Mouse (Mus musculus) thymus, postnatal 0 days (tissue): ENCODE measurements around the gene Ppp1r14b. TPM values are rescaled to one million over a fixed set of nuclear protein-coding genes. Genes with fewer than 3 reads are reported as not detected.

ENCODE experiments used
- DNase-seq: peaks from one replicate; pipeline ENCODE4 v3.0.0-alpha.2; 2015; ENCODE audit warnings: low spot score
- polyA plus RNA-seq: library from polyadenylated mRNA; unstranded; fragments of >200 nt; fragmentation: Nextera tagmentation; extraction: Ambion mirVana; gene quantifications from 2 replicates; pipeline ENCODE4 v1.2.1, GENCODE M21; 2015

The Ppp1r14b gene
- polyA plus RNA-seq, 1 experiment from 2014 or later, result 421 TPM

DNA sequence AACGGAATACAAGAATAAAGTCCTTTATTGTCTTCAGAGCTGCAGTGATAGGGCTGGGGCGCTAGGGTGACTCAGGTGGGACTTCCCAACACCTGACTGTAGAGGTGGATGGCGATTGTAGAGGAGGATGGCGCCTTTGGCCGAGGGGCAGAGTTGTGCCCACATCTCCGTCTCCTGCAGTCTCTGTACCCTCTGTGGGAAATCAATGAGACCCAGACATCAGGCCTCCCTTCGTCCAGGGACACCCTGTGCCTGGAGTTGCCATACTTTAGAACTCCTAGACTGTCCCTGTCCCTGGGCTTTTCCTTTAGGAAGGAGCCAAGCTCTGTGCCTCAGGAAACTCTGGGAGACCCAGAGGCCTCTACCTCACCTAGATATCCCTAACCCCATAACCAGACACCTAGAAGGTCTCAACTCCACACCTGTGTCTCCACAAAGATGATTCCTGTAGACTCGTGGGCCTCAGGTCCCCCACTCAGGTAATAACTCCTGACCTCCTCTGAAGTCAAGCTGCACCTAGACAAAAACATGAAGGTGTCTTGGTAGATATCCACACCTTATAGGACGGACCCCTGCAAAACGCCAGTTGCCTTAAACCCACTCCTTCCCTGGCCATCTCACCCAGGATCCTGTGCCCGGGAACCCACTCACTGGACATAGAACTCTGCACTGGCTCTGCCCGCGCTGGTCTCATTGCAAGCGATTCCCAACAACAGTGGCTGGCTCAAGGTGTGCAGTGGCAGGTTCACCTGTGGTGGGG, 18.4 kb downstream of the Ppp1r14b start:
- DNase-seq, result no peak

GRCm38 (mm10) chr19:6994002-6994401, 19.2 kb downstream of the Ppp1r14b start:
- no peak for DNase-seq

DNA sequence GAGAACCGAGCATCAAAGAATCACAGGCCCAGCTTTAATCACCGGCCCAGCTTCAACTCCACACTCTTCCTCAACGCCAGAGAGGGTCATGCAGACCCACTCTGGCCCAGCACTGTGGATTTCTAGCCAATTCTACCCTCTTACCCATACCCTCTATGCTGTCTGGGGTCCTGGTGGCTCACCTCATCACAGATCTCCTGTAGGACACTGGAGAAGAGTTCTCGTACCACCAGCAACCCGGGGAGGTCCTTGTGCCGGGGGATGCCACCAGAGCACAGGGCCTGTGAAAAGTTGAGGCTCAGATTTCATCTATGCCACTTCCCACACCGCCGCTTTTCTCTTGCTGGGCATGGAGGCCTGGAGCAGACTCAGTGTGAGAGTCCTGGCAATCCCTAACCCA, 19.7 kb downstream of the Ppp1r14b start:
- DNase-seq, result no peak

GRCm38 (mm10) chr19:6995255-6995991, 20.7 kb downstream of the Ppp1r14b start:
- no peak for DNase-seq

DNA sequence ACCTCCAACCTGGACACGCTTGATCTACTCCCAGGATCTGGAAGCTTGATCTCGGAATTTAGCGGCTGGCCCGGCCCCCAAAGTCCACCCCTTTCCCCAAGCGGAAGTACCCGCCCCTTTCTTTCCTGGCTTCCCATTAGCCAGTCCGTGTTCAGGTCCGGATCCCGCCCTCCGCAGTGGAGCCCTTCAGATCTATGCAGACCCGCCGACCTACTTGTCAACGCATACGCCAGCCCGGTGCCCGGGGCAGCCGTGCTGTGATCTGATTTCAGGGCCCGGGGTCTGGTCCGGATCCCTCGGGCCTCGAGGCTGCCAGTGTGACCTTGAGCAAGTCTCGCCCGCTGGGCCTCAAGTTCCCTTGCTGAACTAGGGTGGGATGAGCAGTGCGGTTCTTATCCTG, 21.2 kb downstream of the Ppp1r14b start, which contains the start of the genes Nudt22 and Trpt1:
Nudt22 (minus strand) TSS at position 112 of the 400 bp plus-strand sequence.
Trpt1 (plus strand) TSS at position 126 of the 400 bp plus-strand sequence.
- DNase-seq, result peak; percentile 67

- peak; percentile 56 for DNase-seq
These were observed 23.0 kb downstream of the Ppp1r14b start for GRCm38 (mm10) chr19:6997721-6998290.

DNA sequence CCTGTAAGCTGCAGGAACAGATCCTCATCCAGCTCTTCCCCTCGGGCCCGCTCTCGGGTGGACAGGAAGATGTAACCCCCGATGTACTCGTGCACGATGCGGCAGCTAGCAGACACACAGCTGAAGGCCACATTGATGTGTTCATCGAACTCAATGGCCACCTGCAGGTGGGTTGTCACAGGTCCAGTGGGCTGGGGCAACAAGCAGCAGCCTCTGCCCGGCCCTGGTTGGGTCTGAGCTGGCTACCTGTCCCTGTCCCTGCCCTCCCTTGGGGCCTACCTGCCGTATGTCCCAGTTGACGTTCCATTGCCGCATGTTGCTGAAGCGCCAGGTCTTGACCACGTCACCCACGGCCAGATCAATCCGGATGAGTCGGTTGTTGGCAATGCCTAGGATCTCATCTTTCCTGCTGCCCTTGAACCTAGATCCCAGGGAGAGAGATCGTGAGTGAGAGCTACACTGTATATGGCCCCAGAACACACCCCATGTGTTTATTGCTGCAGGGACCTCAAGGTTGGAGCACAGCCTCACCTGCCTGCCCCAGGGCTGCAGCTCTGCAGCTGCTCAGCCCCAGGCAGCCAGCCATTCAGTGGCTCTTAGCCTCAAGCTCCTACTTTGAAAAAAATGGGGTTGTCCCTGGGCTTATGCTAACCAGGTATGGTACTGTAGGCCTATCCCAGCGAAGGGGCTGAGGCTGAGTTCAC, 24.7 kb downstream of the Ppp1r14b start:
- no peak for DNase-seq

GRCm38 (mm10) chr19:7006892-7007593, 32.3 kb downstream of the Ppp1r14b start:
- no peak for DNase-seq

- no peak for DNase-seq
These were observed 37.7 kb downstream of the Ppp1r14b start for GRCm38 (mm10) chr19:7012426-7012825.

DNA sequence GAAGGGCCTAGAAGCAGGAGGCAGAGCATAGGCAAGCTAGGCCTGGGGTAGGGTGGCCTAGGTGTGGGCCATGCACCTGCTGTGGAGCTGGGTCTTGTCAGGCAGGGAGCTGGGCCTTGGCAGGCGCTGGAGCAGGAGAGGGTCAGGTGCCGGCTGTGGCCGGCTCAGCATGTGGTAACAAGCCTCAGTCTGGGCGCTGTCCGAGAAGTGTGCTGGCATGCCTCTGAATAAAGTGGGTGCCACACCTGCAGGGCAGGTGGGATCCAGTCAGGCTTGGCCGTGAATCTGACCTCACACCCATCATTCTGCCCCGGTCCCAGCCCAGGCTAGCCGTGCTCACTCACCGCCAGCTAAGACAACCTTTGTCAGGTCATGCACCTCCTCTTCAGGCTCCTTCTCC, 39.2 kb downstream of the Ppp1r14b start:
- DNase-seq, result no peak

DNA sequence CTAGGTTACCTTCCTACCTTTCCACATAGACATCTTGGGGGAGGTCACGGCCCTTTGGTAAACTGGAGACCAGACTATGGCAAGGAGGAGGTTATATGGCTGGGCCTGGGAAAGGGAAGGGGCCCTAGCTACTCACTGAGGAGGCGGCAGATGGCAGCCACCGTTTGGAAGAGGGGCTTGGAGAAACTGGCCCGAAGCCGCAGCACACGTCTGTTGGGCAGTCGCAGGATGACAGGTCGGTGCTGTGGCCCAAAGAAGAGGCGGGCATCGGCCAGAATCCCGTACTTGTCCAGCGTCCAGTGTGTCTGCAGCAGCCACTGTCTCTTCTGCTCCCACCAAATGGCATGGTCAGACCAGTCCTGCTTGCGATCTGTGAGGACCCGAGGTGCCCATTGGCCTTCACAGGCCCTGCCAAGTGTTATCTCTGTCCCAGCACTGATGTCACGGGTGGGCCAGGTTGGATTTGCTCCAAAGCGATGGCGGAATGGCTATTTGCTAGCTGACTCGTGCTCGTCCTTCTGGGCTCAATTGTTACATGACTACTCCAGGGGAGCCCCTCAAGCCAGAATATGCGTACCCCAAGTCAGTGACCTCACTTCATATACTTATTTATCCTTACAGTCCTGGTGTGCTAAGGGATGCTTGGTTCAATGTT, 39.8 kb downstream of the Ppp1r14b start:
- no peak for DNase-seq

GRCm38 (mm10) chr19:7017541-7018457, 43.0 kb downstream of the Ppp1r14b start:
- peak; percentile 83 for DNase-seq

- no peak for DNase-seq
These were observed 43.8 kb downstream of the Ppp1r14b start for GRCm38 (mm10) chr19:7018546-7018945.

DNA sequence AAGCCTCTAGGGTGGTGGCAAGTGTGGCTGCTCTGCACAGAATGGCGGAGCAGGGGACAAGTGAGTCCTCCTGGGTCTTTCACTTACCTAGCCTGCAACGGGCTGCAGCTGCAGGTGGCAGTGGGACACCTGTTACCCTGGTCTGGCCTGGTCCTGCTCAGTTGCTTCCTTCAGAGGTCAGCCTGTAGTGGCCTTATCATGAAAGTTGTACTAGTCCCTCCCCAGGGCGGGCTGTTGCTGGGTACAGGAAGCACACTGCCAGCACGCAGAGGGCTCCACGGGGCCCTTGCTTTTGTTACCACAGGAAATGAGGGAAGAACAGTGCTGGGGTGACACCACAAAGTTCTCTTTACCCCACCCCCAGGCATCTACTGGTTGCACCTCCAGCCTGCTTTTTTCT, 44.4 kb downstream of the Ppp1r14b start, which contains the start of gene Fermt3:
Fermt3 (minus strand) TSS at position 279 of the 400 bp plus-strand sequence.
- DNase-seq, result peak; percentile 91

DNA sequence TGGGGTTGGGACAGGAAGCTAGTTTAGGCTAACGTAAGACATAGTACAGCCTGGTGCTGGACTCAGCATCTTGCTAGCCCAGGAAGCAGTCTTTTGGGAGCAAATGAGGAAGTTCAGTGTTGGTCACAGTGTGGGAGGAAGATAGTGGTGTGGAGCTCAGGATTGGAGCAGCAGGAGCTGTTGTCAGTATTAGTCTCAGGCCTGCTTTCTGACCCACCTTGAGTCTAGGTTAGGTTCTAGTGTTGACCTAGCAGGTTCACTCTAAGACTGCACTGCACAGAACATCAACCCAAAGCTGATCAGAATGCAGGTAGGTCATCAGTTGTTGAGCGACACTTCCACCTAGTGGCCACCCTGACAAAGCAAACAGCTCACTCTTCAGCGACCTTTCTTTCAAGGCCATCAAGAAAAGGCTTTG, 45.5 kb downstream of the Ppp1r14b start:
- DNase-seq, result peak; percentile 84
